8 mouse cellular contexts compared by ENCODE assay signal in genomic region chr11:72214591-72215409, GRCm38 (mm10). TPM values are rescaled to one million over a fixed set of nuclear protein-coding genes. Genes with fewer than 3 reads are reported as not detected.
DNase-seq lines count a peak whose midpoint lies in the region; ATAC-seq and TF ChIP-seq lines count a peak whose summit lies in the region.

No protein-coding gene starts in this region.

- H3K4me2 ChIP-seq in forebrain, embryonic 16.5 days (ENCODE audit: low read length) = peak overlapping the region; percentile 91
- peak overlapping the region; percentile 95 for H3K4me2 ChIP-seq in lung, embryonic 15.5 days

- peak; percentile 97 for ATAC-seq in forebrain, embryonic 16.5 days
- ATAC-seq in lung, embryonic 15.5 days (ENCODE audit: borderline replicate concordance, extremely low read depth, low FRiP score, low TSS enrichment) = peak; percentile 95

- H3K9me3 ChIP-seq in ES-E14 (ENCODE audit: control insufficient read depth, insufficient read depth, low read depth, low read length) = no peaks in the 10 kb centered on the region
- no peaks in the 10 kb centered on the region for H3K9me3 ChIP-seq in forebrain, embryonic 16.5 days (ENCODE audit: control insufficient read depth, low read length)
- H3K9me3 ChIP-seq in lung, embryonic 15.5 days = no peaks in the 10 kb centered on the region

- WGBS in forebrain, embryonic 16.5 days = under 1% methylated on average over 51 of the region's 51 CpGs
- 1% methylated on average over 51 of the region's 51 CpGs for WGBS in lung, embryonic 15.5 days

- no peaks in the 10 kb centered on the region for H3K4me1 ChIP-seq in ES-E14 (ENCODE audit: control insufficient read depth in 2 of 2, insufficient read depth in 2 of 2, low read length in 2 of 2, poor library complexity in 1 of 2)
- peaks cover 16% of the 10 kb centered on the region for H3K4me1 ChIP-seq in forebrain, embryonic 16.5 days (replicated peaks; ENCODE audit: control insufficient read depth, insufficient read depth, low read length)
- peaks cover 6% of the 10 kb centered on the region; the same call in 1 of the 2 replicates for H3K4me1 ChIP-seq in lung, embryonic 15.5 days

- in situ Hi-C loops in ES-E14 (cut with MboI; ENCODE audit: low sequenced_read_pairs in 2 of 2, unreplicated experiment in 2 of 2) = loop anchor here (5.0 to 25.0 kb wide), 3 partner anchors 123 to 223 kb away; partner anchors contain the start of genes Ggt6 (in 1 of the 2) and Mybbp1a (in 1 of the 2)

- peaks cover 7% of the 10 kb centered on the region for H3K36me3 ChIP-seq in ES-E14 (ENCODE audit: control insufficient read depth, insufficient read depth, low read length, poor library complexity, severe bottlenecking)
- H3K36me3 ChIP-seq in forebrain, embryonic 16.5 days (ENCODE audit: control insufficient read depth, insufficient read depth) = peaks cover 18% of the 10 kb centered on the region
- peaks cover 25% of the 10 kb centered on the region for H3K36me3 ChIP-seq in lung, embryonic 15.5 days

- no peaks in the 10 kb centered on the region for H3K27me3 ChIP-seq in forebrain, embryonic 16.5 days (replicated peaks; ENCODE audit: control insufficient read depth, insufficient read depth, low read length)
- no peaks in the 10 kb centered on the region for H3K27me3 ChIP-seq in lung, embryonic 15.5 days

- H3K4me3 ChIP-seq in ES-E14 (ENCODE audit: insufficient read depth in 1 of 2, low read depth in 1 of 2, low read length in 2 of 2, poor library complexity in 1 of 2, severe bottlenecking in 1 of 2) = peak overlapping the region; percentile 80 to 94
- peak overlapping the region; percentile 47 for H3K4me3 ChIP-seq in forebrain, embryonic 16.5 days (replicated peaks; ENCODE audit: low read length)
- peak overlapping the region; percentile 72 for H3K4me3 ChIP-seq in lung, embryonic 15.5 days

- peak; percentile 93 for DNase-seq in ES-E14 (ENCODE audit: low read depth, low spot score)
- DNase-seq in cerebellum, adult 11-12 months = peak; percentile 93
- peak; percentile 95 for DNase-seq in heart, postnatal 4 days
- DNase-seq in layer of hippocampus, adult 8-10 months (ENCODE audit: low spot score in 2 of 2) = peak; percentile 94
- DNase-seq in ovary, adult 18-20 months (ENCODE audit: low spot score) = peak; percentile 90
- DNase-seq in thymus, postnatal 0 days (ENCODE audit: low spot score) = peak; percentile 93

- peak overlapping the region; percentile 90 for H3K9ac ChIP-seq in ES-E14 (ENCODE audit: insufficient read depth, low read depth, low read length, poor library complexity, severe bottlenecking)
- peak overlapping the region; percentile 73 for H3K9ac ChIP-seq in forebrain, embryonic 16.5 days (replicated peaks; ENCODE audit: low read depth, low read length)
- peak overlapping the region; percentile 72 for H3K9ac ChIP-seq in lung, embryonic 15.5 days

- H3K27ac ChIP-seq in ES-E14 (ENCODE audit: insufficient read depth, low read depth, low read length, poor library complexity, severe bottlenecking) = peak overlapping the region; percentile 26; the same call in 1 of the 2 replicates
- H3K27ac ChIP-seq in forebrain, embryonic 16.5 days (ENCODE audit: low read length) = peak overlapping the region; percentile 85
- H3K27ac ChIP-seq in lung, embryonic 15.5 days = peak overlapping the region; percentile 51

TF ChIP-seq in ES-E14, 5 proteins besides CTCF, POLR2A, EP300 and RAD21:
- TF ChIP-seq ZNF384 (IDR thresholded peaks at IDR 0.05; ENCODE audit: low read depth, low read length) (no peak), HCFC1 (IDR thresholded peaks at IDR 0.05; ENCODE audit: borderline replicate concordance, insufficient read depth, low read length) (no peak), MAFK (IDR thresholded peaks at IDR 0.05; ENCODE audit: insufficient read depth, low read depth, low read length) (no peak), CHD2 (IDR thresholded peaks at IDR 0.05; ENCODE audit: low read depth, low read length) (no peak), ZC3H11A (IDR thresholded peaks at IDR 0.05; ENCODE audit: borderline replicate concordance, low read depth, low read length) (no peak)

RNA-seq across cellular contexts. Expression of gene Med31, which starts 0.6 kb away (rescaled TPM):
- total RNA-seq in ES-E14 (2012; rRNA removed) = 21.5 and 28.6 TPM in 2 replicates
- polyA plus RNA-seq in forebrain, embryonic 16.5 days (2015; fragmentation: Nextera tagmentation; extraction: Ambion mirVana) = 61.1 and 67.8 TPM in 2 replicates
- total RNA-seq in heart, postnatal 4 days (2021) = 10 to 100 TPM; 12.0 to 12.5 TPM
- 10 to 100 TPM; 13.1 to 16.1 (median 13.7) TPM for total RNA-seq in layer of hippocampus, adult 8-10 months (2022)
- 45.5 and 46.9 TPM in 2 replicates for polyA plus RNA-seq in lung, embryonic 15.5 days (2015; fragmentation: Nextera tagmentation; extraction: Ambion mirVana)
- 50.1 and 52.1 TPM in 2 replicates for polyA plus RNA-seq in thymus, postnatal 0 days (2015; fragmentation: Nextera tagmentation; extraction: Ambion mirVana)

RNA-seq across cellular contexts. Expression of gene Txndc17, which starts 7.5 kb away (rescaled TPM):
- 77.1 and 126 TPM in 2 replicates for total RNA-seq in ES-E14 (2012; rRNA removed)
- 131 and 138 TPM in 2 replicates for polyA plus RNA-seq in forebrain, embryonic 16.5 days (2015; fragmentation: Nextera tagmentation; extraction: Ambion mirVana)
- total RNA-seq in heart, postnatal 4 days (2021) = 10 to 100 TPM; 47.4 to 48.7 TPM
- total RNA-seq in layer of hippocampus, adult 8-10 months (2022) = 10 to 100 TPM; 26.9 to 33.8 (median 29.7) TPM
- 184 and 186 TPM in 2 replicates for polyA plus RNA-seq in lung, embryonic 15.5 days (2015; fragmentation: Nextera tagmentation; extraction: Ambion mirVana)
- 148 and 164 TPM in 2 replicates for polyA plus RNA-seq in thymus, postnatal 0 days (2015; fragmentation: Nextera tagmentation; extraction: Ambion mirVana)

RNA-seq across cellular contexts. Expression of gene 4933427D14Rik, which starts 7.5 kb away (rescaled TPM):
- 8.3 and 8.5 TPM in 2 replicates for total RNA-seq in ES-E14 (2012; rRNA removed)
- 23.6 and 24.3 TPM in 2 replicates for polyA plus RNA-seq in forebrain, embryonic 16.5 days (2015; fragmentation: Nextera tagmentation; extraction: Ambion mirVana)
- total RNA-seq in heart, postnatal 4 days (2021) = 1 to 10 TPM; 6.0 to 7.4 TPM
- 10 to 100 TPM; 24.7 to 35.6 (median 30.4) TPM for total RNA-seq in layer of hippocampus, adult 8-10 months (2022)
- polyA plus RNA-seq in lung, embryonic 15.5 days (2015; fragmentation: Nextera tagmentation; extraction: Ambion mirVana) = 18.8 and 19.0 TPM in 2 replicates
- 19.2 and 20.7 TPM in 2 replicates for polyA plus RNA-seq in thymus, postnatal 0 days (2015; fragmentation: Nextera tagmentation; extraction: Ambion mirVana)

RNA-seq across cellular contexts. Expression of gene Gm43951, which starts 8.2 kb away (rescaled TPM):
- 2.8 and 5.1 TPM in 2 replicates for total RNA-seq in ES-E14 (2012; rRNA removed)
- 1.6 TPM in 2 replicates for polyA plus RNA-seq in forebrain, embryonic 16.5 days (2015; fragmentation: Nextera tagmentation; extraction: Ambion mirVana)
- total RNA-seq in heart, postnatal 4 days (2021) = under 1 TPM; 0.45 TPM
- total RNA-seq in layer of hippocampus, adult 8-10 months (2022) = 10 to 100 TPM; 11.2 to 13.3 (median 12.2) TPM
- polyA plus RNA-seq in lung, embryonic 15.5 days (2015; fragmentation: Nextera tagmentation; extraction: Ambion mirVana) = 0.26 and 0.44 TPM in 2 replicates
- 0.06 and 0.07 TPM in 2 replicates for polyA plus RNA-seq in thymus, postnatal 0 days (2015; fragmentation: Nextera tagmentation; extraction: Ambion mirVana)

RNA-seq across cellular contexts. Expression of gene Slc13a5, which starts 52.2 kb away (rescaled TPM):
- total RNA-seq in ES-E14 (2012; rRNA removed) = 7.1 and 8.1 TPM in 2 replicates
- 0.35 and 0.65 TPM in 2 replicates for polyA plus RNA-seq in forebrain, embryonic 16.5 days (2015; fragmentation: Nextera tagmentation; extraction: Ambion mirVana)
- under 1 TPM; 0.38 to 0.50 TPM for total RNA-seq in heart, postnatal 4 days (2021)
- total RNA-seq in layer of hippocampus, adult 8-10 months (2022) = 1 to 10 TPM; 6.2 to 9.8 (median 7.9) TPM
- 0.05 and 0.24 TPM in 2 replicates for polyA plus RNA-seq in lung, embryonic 15.5 days (2015; fragmentation: Nextera tagmentation; extraction: Ambion mirVana)
- polyA plus RNA-seq in thymus, postnatal 0 days (2015; fragmentation: Nextera tagmentation; extraction: Ambion mirVana) = not detected in 2 replicates

Comparison
In these comparisons a context has a peak if more than half of its experiments do, and no peak if none do; other contexts are left out.
1. Peak in every context shown above with its lines: DNase-seq, ATAC-seq, H3K4me3 ChIP-seq and H3K27ac ChIP-seq.
2. H3K27ac ChIP-seq: peak in every context shown above with its lines; median percentile 85 in forebrain, embryonic 16.5 days; 51 in lung, embryonic 15.5 days; 26 in ES-E14.